Mouse (Mus musculus) myocyte (in vitro differentiated cells): Measurements from ENCODE around the gene Lce3b. TPM values are rescaled to one million over a fixed set of nuclear protein-coding genes. Genes with fewer than 3 reads are reported as not detected.

Experiments used
- H3K27me3 ChIP-seq: one replicate; pipeline ENCODE4 v1.6.1; 2011; ENCODE audit not compliant: control insufficient read depth, insufficient read depth, insufficient read length
- H3K36me3 ChIP-seq: one replicate; pipeline ENCODE4 v1.6.1; 2011; ENCODE audit not compliant: control insufficient read depth, insufficient read depth
- H3K4me2 ChIP-seq: one replicate; pipeline ENCODE4 v1.6.1; 2011; ENCODE audit warnings: low read depth, control low read depth
- H3K4me3 ChIP-seq: one replicate; pipeline ENCODE4 v1.5.1; 2011; ENCODE audit warnings: mild to moderate bottlenecking, control low read depth, moderate library complexity
- H3K79me2 ChIP-seq: one replicate; pipeline ENCODE4 v1.6.1; 2011; ENCODE audit not compliant: control insufficient read depth, insufficient read depth
- H3ac ChIP-seq: one replicate; pipeline ENCODE4 v1.6.1; 2011; ENCODE audit not compliant: control insufficient read depth, insufficient read length
- CEBPB ChIP-seq: IDR thresholded peaks from 2 replicates; pipeline ENCODE4 v1.6.1; 2011; ENCODE audit warnings: mild to moderate bottlenecking, moderate library complexity; ENCODE audit not compliant: poor library complexity, insufficient read depth, severe bottlenecking
- E2F4 ChIP-seq: IDR thresholded peaks from one replicate; pipeline ENCODE4 v1.6.1; 2011; ENCODE audit warnings: mild to moderate bottlenecking, control low read depth, moderate library complexity; ENCODE audit not compliant: insufficient read depth
- MAX ChIP-seq: IDR thresholded peaks from one replicate; pipeline ENCODE4 v1.6.1; 2011; ENCODE audit warnings: low read depth, mild to moderate bottlenecking, control low read depth
- MYOD1 ChIP-seq, 3 experiments: IDR thresholded peaks; one replicate each; pipeline ENCODE4 v1.6.1; 2011; ENCODE audit warnings: control low read depth in 2 of 3, low read depth in 2 of 3, mild to moderate bottlenecking in 2 of 3, moderate library complexity in 1 of 3; ENCODE audit not compliant: insufficient read length in 2 of 3, control insufficient read depth in 1 of 3
- MYOG ChIP-seq, 3 experiments: IDR thresholded peaks; one replicate each; pipeline ENCODE4 v1.6.1; 2011; ENCODE audit warnings: control low read depth in 2 of 3, low read depth in 2 of 3, mild to moderate bottlenecking in 2 of 3; ENCODE audit not compliant: insufficient read length in 2 of 3, control insufficient read depth in 1 of 3, insufficient read depth in 1 of 3
- POLR2A ChIP-seq: IDR thresholded peaks from one replicate; pipeline ENCODE4 v1.6.1; 2011; ENCODE audit warnings: low read depth, mild to moderate bottlenecking, control low read depth, moderate library complexity; ENCODE audit not compliant: insufficient read length
- POLR2AphosphoS2 ChIP-seq: IDR thresholded peaks from one replicate; pipeline ENCODE4 v1.6.1; 2011; ENCODE audit warnings: low read depth, control low read depth; ENCODE audit not compliant: insufficient read length
- REST ChIP-seq: IDR thresholded peaks from one replicate; pipeline ENCODE4 v1.6.1; 2011; ENCODE audit warnings: mild to moderate bottlenecking, control low read depth, moderate library complexity; ENCODE audit not compliant: insufficient read depth, insufficient read length
- SRF ChIP-seq: IDR thresholded peaks from one replicate; pipeline ENCODE4 v1.6.1; 2011; ENCODE audit warnings: low read depth; ENCODE audit not compliant: control insufficient read depth, insufficient read length
- TCF12 ChIP-seq: IDR thresholded peaks from one replicate; pipeline ENCODE4 v1.6.1; 2011; ENCODE audit warnings: mild to moderate bottlenecking, control low read depth; ENCODE audit not compliant: poor library complexity, insufficient read depth, severe bottlenecking
- TCF3 ChIP-seq: IDR thresholded peaks from one replicate; pipeline ENCODE4 v1.6.1; 2011; ENCODE audit warnings: low read depth, control low read depth; ENCODE audit not compliant: insufficient read length
- USF1 ChIP-seq: IDR thresholded peaks from one replicate; pipeline ENCODE4 v1.6.1; 2011; ENCODE audit warnings: low read depth, mild to moderate bottlenecking, control low read depth, moderate library complexity
- polyA plus RNA-seq: library from polyadenylated mRNA; unstranded; fragments of >200 nt; fragmentation: generic; extraction: Trizol; gene quantifications from one replicate; pipeline ENCODE4 v1.2.1, GENCODE M21; 2012; ENCODE audit warnings: missing spikeins

Gene Lce3b
- polyA plus RNA-seq, 1 experiment: not detected

DNA sequence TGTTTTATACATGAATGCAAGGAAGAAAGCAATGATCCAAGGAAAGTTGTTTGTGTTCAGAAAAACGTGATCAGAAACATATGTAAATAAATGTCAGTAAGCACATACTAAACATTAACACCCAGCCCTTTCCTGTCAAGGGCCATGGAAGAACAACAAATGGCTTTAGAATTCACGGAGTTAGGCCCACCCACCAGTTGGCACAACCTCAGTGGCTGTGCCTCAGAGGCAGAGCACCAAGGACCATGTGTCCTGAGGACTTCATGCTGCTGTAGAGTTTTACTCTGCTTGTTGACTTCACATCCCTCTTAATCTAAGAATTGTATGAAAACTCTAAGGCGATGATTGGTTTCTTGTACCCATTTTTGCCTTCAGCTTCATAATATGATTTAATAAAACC is 27.6 kb upstream of the Lce3b start:
- Histone ChIP-seq H3K36me3 (no peaks in the 10 kb centered on the region), H3K4me3 (no peak overlapping the region), H3ac (no peak overlapping the region), H3K4me2 (no peak overlapping the region), H3K79me2 (no peaks in the 10 kb centered on the region), H3K27me3 (no peaks in the 10 kb centered on the region)
- no peak for TF ChIP-seq POLR2AphosphoS2
- no peak for TF ChIP-seq POLR2A
- no peak for TF ChIP-seq MAX
- no peak for TF ChIP-seq TCF3

DNA sequence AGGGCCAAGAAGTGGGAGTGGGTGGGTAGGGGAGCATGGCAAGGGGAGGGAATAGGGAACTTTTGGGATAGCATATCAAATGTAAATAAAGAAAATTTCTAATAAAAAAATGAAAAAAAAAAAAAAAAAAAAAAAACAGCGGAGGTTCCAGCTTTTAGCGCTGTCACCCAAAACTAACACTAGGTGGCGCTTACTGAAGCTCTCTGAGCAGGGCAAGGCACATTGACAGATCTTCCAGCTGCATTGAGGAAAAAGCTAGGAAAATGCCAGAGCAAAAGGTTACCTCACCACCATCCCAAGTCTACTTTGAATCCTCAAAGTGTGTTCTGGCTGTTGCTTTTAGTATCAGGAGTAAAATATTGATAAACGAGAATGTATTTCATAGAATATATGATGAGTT is 25.2 kb upstream of the Lce3b start:
- Histone ChIP-seq H3ac (no peak overlapping the region), H3K4me2 (no peak overlapping the region), H3K27me3 (no peaks in the 10 kb centered on the region), H3K36me3 (no peaks in the 10 kb centered on the region), H3K79me2 (no peaks in the 10 kb centered on the region), H3K4me3 (no peak overlapping the region)
- TF ChIP-seq TCF12 (no peak), POLR2A (no peak), POLR2AphosphoS2 (no peak), MYOD1 (IDR thresholded peaks at IDR 0.05; ENCODE audit: control insufficient read depth in 1 of 3, insufficient read length in 2 of 3, low read depth in 2 of 3) (no peak)

DNA sequence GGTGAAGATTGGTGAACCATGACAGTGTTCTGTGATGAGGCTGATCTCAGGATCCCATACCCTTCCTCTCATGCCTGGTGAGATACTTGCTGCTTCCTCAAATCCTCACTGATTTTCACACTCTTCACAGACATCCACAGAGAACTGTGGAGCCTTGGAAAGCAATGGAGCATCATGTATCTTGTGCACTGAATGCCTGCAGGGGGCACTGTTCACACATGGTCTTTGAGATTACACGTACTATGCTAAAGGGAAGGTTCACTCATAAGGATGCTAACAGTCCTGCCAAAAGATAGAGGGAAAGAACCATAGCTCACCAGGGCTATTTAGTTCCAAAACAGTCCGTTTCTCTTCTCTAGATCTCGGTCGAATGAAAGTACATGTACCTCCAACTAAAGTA is 12.4 kb upstream of the Lce3b start:
- H3K4me2 ChIP-seq: no peak overlapping the region
- no peaks in the 10 kb centered on the region for H3K79me2 ChIP-seq
- no peaks in the 10 kb centered on the region for H3K27me3 ChIP-seq
- no peaks in the 10 kb centered on the region for H3K36me3 ChIP-seq
- H3K4me3 ChIP-seq: no peak overlapping the region
- no peak for TF ChIP-seq MYOG (IDR thresholded peaks at IDR 0.05; ENCODE audit: control insufficient read depth in 1 of 3, insufficient read depth in 1 of 3, insufficient read length in 2 of 3, low read depth in 2 of 3)
- TF ChIP-seq SRF: no peak
- no peak for TF ChIP-seq MAX
- TF ChIP-seq POLR2AphosphoS2: no peak
- no peak for TF ChIP-seq MYOD1 (IDR thresholded peaks at IDR 0.05; ENCODE audit: control insufficient read depth in 1 of 3, insufficient read length in 2 of 3, low read depth in 2 of 3)
- no peak for TF ChIP-seq CEBPB
- TF ChIP-seq USF1: no peak
- TF ChIP-seq REST: no peak
- TF ChIP-seq E2F4: no peak
- no peak for TF ChIP-seq POLR2A
- TF ChIP-seq TCF3: no peak
- no peak for TF ChIP-seq TCF12
- no peak overlapping the region for H3ac ChIP-seq

DNA sequence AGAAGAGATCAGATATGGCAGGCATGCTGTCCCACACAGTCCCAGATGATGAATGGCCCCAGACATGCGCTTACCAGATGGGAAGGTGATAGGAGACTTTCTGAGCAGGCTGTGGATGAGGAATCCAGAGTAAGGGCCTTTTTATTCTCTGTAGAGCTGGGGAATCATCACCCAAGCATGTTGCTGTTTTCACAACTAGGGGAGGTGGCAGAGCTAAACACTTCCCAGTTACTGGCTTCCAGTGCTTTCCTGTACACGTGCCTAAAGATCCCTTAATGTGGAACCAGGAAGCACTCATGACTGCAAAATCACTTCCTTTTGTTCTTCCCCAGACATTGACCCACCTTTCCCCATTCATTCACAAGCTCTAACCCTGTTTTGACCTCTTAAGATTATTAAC is 6.6 kb upstream of the Lce3b start, which contains the start of gene Lce3a:
Gene Lce3a (minus strand): TSS at position 101 of the 400 bp plus-strand sequence.
- Histone ChIP-seq H3K4me2 (no peak within 1 kb of the TSS), H3K4me3 (no peak within 1 kb of the TSS), H3K36me3 (no peaks in the 10 kb centered on the region), H3K27me3 (no peaks in the 10 kb centered on the region), H3ac (no peak within 1 kb of the TSS), H3K79me2 (no peaks in the 10 kb centered on the region)
- TF ChIP-seq MYOG (IDR thresholded peaks at IDR 0.05; ENCODE audit: control insufficient read depth in 1 of 3, insufficient read depth in 1 of 3, insufficient read length in 2 of 3, low read depth in 2 of 3) (no peak), TCF3 (no peak), CEBPB (no peak), MAX (no peak), POLR2A (no peak), POLR2AphosphoS2 (no peak), REST (no peak), MYOD1 (IDR thresholded peaks at IDR 0.05; ENCODE audit: control insufficient read depth in 1 of 3, insufficient read length in 2 of 3, low read depth in 2 of 3) (no peak), TCF12 (no peak), SRF (no peak), USF1 (no peak), E2F4 (no peak)

DNA sequence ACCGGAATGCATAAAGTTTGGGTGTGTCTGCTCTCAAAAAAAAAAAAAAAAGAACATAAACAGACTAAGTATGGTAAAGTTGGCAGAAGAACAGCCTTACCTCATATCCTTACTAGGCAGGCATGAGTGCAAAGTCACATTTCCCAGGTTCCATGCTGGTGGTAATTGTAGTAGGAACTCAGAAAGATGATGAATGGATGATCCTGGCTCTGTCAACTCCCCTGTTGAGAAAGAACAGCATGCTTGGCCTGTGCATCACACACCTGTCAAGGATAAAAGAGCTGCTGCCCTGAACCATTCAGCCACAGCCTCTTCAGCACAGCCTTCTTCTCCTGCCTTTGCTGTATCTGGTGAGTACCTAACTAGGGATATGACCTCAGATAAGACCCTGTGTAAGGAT is 11.4 kb downstream of the Lce3b start, which contains the start of gene Lce3c:
Gene Lce3c (plus strand): TSS at position 301 of the 400 bp plus-strand sequence.
- no peaks in the 10 kb centered on the region for H3K79me2 ChIP-seq
- H3K4me2 ChIP-seq: no peak within 1 kb of the TSS
- no peak for TF ChIP-seq TCF12
- TF ChIP-seq USF1: no peak
- no peak for TF ChIP-seq CEBPB
- no peak for TF ChIP-seq POLR2AphosphoS2
- no peak for TF ChIP-seq MAX
- no peak for TF ChIP-seq MYOD1 (IDR thresholded peaks at IDR 0.05; ENCODE audit: control insufficient read depth in 1 of 3, insufficient read length in 2 of 3, low read depth in 2 of 3)
- TF ChIP-seq REST: no peak
- no peak for TF ChIP-seq SRF
- TF ChIP-seq POLR2A: no peak
- no peak for TF ChIP-seq MYOG (IDR thresholded peaks at IDR 0.05; ENCODE audit: control insufficient read depth in 1 of 3, insufficient read depth in 1 of 3, insufficient read length in 2 of 3, low read depth in 2 of 3)
- no peak for TF ChIP-seq E2F4
- no peak for TF ChIP-seq TCF3
- no peaks in the 10 kb centered on the region for H3K27me3 ChIP-seq
- H3K4me3 ChIP-seq: no peak within 1 kb of the TSS
- no peaks in the 10 kb centered on the region for H3K36me3 ChIP-seq
- no peak within 1 kb of the TSS for H3ac ChIP-seq
